Mouse (Mus musculus) testis, adult 2 months (tissue): ENCODE measurements at regions not wholly inside any gene's neighbourhood (a gene's known extent, or its start where the extent isn't known, plus 50 kb on each side); places are given as distances from the start of the nearest gene placed in this dataset.

Experiments
- H3K27ac ChIP-seq: fragments of 200-500 bp; 2 replicates; pipeline ENCODE4 v1.5.1; 2012; ENCODE audit warnings: low read depth, low read length; ENCODE audit not compliant: control insufficient read depth, insufficient read depth
- H3K27me3 ChIP-seq: fragments of 200-500 bp; 2 replicates; pipeline ENCODE4 v1.6.1; 2012; ENCODE audit warnings: mild to moderate bottlenecking, low read length, moderate library complexity; ENCODE audit not compliant: control insufficient read depth, insufficient read depth
- H3K36me3 ChIP-seq: fragments of 200-500 bp; 2 replicates; pipeline ENCODE4 v1.6.1; 2012; ENCODE audit warnings: mild to moderate bottlenecking, low read length; ENCODE audit not compliant: control insufficient read depth, insufficient read depth
- H3K4me1 ChIP-seq: fragments of 200-500 bp; 2 replicates; pipeline ENCODE4 v1.6.1; 2012; ENCODE audit warnings: low read length; ENCODE audit not compliant: control insufficient read depth, insufficient read depth
- H3K4me3 ChIP-seq: fragments of 200-500 bp; 2 replicates; pipeline ENCODE4 v1.5.1; 2012; ENCODE audit warnings: low read depth, mild to moderate bottlenecking, low read length, moderate library complexity, mixed read lengths; ENCODE audit not compliant: control insufficient read depth
- CTCF ChIP-seq: fragments of 200-500 bp; IDR thresholded peaks from 2 replicates; pipeline ENCODE4 v1.5.1; 2012; ENCODE audit warnings: low read depth, mild to moderate bottlenecking, inconsistent platforms, low read length, moderate library complexity; ENCODE audit not compliant: control insufficient read depth, insufficient read depth, insufficient replicate concordance
- POLR2A ChIP-seq: fragments of 200-500 bp; IDR thresholded peaks from 2 replicates; pipeline ENCODE4 v1.6.1; 2012; ENCODE audit warnings: low read depth, mild to moderate bottlenecking, inconsistent platforms, low read length, moderate library complexity; ENCODE audit not compliant: control insufficient read depth

GRCm38 (mm10) chr16:77236021-77236420 is 222.5 kb downstream of the Usp25 start:
- no peaks in the 10 kb centered on the region for H3K36me3 ChIP-seq
- H3K27ac ChIP-seq, result no peak overlapping the region
- H3K4me3 ChIP-seq, result no peak overlapping the region
- no peaks in the 10 kb centered on the region for H3K27me3 ChIP-seq
- no peak for TF ChIP-seq POLR2A
- TF ChIP-seq CTCF, result no peak
- peaks cover 2% of the 10 kb centered on the region; the same call in 1 of the 2 replicates for H3K4me1 ChIP-seq

GRCm38 (mm10) chr16:77235449-77235848 is 221.9 kb downstream of the Usp25 start:
- no peak for TF ChIP-seq CTCF
- no peak for TF ChIP-seq POLR2A
- Histone ChIP-seq H3K27ac (no peak overlapping the region), H3K27me3 (no peaks in the 10 kb centered on the region)

More at GRCm38 (mm10) chr16:77235449-77235848, 221.9 kb downstream of the Usp25 start:
- Histone ChIP-seq H3K36me3 (no peaks in the 10 kb centered on the region), H3K4me1 (peaks cover 2% of the 10 kb centered on the region; the same call in 1 of the 2 replicates), H3K4me3 (no peak overlapping the region)
